Mouse (Mus musculus) liver, embryonic 14.5 days (tissue): Measurements from ENCODE around the gene Rassf1.

Experiments
- CTCF ChIP-seq: IDR thresholded peaks from 2 replicates; pipeline ENCODE4 v1.5.1; 2016; ENCODE audit warnings: antibody characterized with exemption, low read depth, control low read depth
- EP300 ChIP-seq: IDR thresholded peaks from 2 replicates; pipeline ENCODE4 v1.6.1; 2016; ENCODE audit warnings: antibody characterized with exemption, low read depth

- TF ChIP-seq CTCF, result no peak
- TF ChIP-seq EP300, result no peak
These were observed 16.5 kb downstream of the Rassf1 start, which contains the start of gene Hyal2 for GRCm38 (mm10) chr9:107567702-107568319.
